Mouse (Mus musculus) bone marrow macrophage, adult 2 months (primary cell): ENCODE measurements around the gene Spert. TPM values are rescaled to one million over a fixed set of nuclear protein-coding genes. Genes with fewer than 3 reads are reported as not detected.

ENCODE experiments used
- H3K27ac ChIP-seq: 2 replicates; pipeline ENCODE4 v1.5.1; 2012; ENCODE audit warnings: low read depth, low read length; ENCODE audit not compliant: insufficient read depth
- H3K4me1 ChIP-seq: 2 replicates; pipeline ENCODE4 v1.6.1; 2012; ENCODE audit warnings: low read length; ENCODE audit not compliant: control insufficient read depth, insufficient read depth
- H3K4me3 ChIP-seq: 2 replicates; pipeline ENCODE4 v1.5.1; 2012; ENCODE audit warnings: mild to moderate bottlenecking, low read length, moderate library complexity; ENCODE audit not compliant: insufficient read depth
- CTCF ChIP-seq: IDR thresholded peaks from 2 replicates; pipeline ENCODE4 v1.5.1; 2012; ENCODE audit warnings: low read depth, mild to moderate bottlenecking, low read length, moderate library complexity
- POLR2A ChIP-seq: IDR thresholded peaks from 2 replicates; pipeline ENCODE4 v1.6.1; 2012; ENCODE audit warnings: mild to moderate bottlenecking, low read depth, low read length, borderline replicate concordance
- polyA plus RNA-seq: library from polyadenylated mRNA; stranded (reverse); fragments of >200 nt; gene quantifications from 2 replicates; pipeline ENCODE4 v1.2.4, GENCODE M21; 2012; ENCODE audit not compliant: missing spikeins, insufficient read depth, insufficient read length

Spert gene
- polyA plus RNA-seq, 1 experiment = not detected

DNA sequence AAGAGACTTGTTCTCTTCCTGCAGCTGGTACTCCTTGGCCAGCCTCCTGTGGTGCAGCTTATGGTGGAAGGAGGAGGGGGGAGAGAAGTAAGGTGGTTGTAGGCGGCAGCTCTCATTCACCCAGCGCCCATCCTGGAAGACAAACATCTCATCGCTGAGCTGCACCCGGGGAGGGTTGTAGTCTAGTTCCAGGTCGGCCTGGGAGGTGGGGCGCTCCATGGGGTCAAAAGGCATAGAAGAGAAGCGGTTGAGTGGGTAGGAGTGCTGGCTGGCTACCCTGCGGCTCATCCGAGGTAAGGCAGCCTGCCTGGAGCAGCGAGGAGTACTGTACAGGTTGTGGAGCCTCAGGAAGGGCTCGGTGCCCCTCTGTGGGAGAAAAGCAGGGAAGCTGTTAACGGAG, 9.0 kb downstream of the Spert start:
- Histone ChIP-seq H3K4me3 (no peak overlapping the region), H3K4me1 (no peaks in the 10 kb centered on the region)

DNA sequence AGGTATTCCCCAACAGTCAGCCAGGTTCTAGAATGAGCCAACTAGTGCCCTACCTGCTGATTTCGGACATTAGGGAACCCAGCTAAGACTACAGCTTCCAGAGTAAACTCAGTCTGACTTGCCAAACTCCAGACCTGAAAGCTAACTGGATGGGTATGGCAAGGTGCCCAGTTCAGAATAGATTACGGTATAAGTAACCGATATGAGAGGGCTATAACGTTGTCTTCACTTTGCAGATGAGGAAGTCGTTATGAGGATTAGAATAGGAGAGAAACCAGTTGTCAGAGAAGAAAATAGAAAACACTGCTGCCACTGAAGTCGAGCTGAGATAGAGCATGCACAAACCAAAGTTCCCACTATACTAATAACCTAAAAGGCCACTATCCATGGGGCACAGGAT, 13.9 kb downstream of the Spert start:
- Histone ChIP-seq H3K4me1 (no peaks in the 10 kb centered on the region), H3K4me3 (no peak overlapping the region), H3K27ac (no peak overlapping the region)
- no peak for TF ChIP-seq CTCF
- TF ChIP-seq POLR2A = no peak

More for the DNA sequence above, 9.0 kb downstream of the Spert start:
- TF ChIP-seq POLR2A = no peak
- TF ChIP-seq CTCF = no peak
- no peak overlapping the region for H3K27ac ChIP-seq

DNA sequence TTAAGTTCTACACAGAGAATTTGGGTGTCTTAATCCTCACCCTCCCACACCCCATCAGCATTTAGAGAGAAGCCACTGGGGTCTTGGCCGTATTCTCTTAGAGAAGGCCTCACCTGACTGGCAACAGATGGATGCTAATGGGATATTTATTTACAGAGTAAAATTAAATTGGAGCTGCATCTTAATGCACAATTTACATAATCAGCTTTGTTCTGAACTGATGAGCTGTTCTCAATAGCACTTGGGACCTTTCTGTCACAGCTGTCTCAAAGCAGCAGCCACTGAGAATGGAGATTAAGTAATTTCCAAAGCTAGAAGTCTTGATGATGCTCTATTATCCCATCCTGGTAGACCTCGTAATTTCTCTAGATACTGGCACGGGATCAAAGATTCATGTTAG, 26.6 kb downstream of the Spert start:
- no peaks in the 10 kb centered on the region for H3K4me1 ChIP-seq
- TF ChIP-seq POLR2A (no peak), CTCF (no peak)
- H3K4me3 ChIP-seq = no peak overlapping the region
- no peak overlapping the region for H3K27ac ChIP-seq

DNA sequence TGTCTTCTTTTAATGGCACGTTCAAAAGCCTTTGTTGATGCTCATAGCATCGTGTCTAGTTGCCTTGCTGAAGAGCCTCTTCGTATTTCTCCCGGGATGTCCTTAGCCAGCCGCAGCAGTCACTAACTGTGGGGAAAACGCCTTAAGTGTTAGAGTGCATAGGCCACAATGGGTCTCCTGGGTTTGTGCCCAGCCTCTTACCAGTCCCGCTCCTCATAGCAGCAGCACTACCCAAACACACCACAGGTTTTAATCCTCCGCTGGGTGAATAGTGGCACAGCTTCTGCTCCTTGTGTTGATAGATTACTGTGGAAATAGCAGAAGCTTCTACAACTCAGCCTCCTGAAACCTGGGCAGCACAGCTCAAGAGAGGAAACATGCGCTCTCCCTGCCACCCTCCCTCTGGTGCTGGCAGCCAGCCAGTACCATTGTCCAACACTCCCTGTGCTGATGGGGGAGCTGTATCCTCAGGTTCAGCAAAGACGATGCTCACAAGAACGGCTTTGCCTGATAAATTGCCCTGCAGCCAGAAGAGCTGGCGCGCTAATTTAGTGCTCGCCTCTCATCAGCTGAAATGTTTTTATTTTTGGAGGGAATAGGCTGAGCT, 27.3 kb downstream of the Spert start:
- Histone ChIP-seq H3K4me1 (no peaks in the 10 kb centered on the region), H3K27ac (no peak overlapping the region), H3K4me3 (no peak overlapping the region)
- no peak for TF ChIP-seq CTCF
- no peak for TF ChIP-seq POLR2A

DNA sequence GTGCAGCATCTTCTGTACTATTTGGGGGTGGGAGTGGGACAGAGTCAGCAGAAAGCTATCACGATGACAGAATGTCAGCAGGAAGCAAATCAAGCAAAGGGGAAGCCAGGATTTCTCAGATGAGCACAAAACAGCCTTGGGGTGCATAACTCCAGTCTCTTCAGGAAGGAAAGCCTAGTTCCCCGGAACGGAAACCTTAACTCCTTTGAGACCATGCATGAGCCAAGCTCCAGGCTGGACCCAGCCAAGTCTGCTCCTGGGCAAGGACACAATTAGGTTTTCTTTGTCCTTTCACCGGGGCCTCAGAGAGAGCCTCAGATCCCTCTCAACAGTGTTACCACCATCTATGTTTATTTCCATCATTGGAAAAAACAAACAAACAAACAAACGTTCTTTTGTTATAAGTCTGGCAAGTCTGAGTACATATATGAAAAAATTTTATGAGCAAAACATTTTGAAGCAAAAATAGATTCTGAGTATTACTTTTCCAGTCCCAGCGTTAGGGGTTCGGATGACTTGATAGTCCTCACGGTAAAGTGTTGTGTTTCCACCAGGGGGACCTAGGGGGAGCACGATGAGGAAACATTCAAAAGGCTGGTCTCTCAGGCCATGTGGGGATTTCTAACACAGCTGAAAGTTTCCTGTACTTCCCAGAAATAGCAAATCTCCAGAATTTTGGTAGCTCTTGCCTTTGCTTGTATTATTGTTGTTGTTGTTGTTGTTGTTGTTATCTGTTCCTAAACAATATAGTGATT, 31.2 kb downstream of the Spert start:
- H3K4me1 ChIP-seq = no peaks in the 10 kb centered on the region
- no peak overlapping the region for H3K27ac ChIP-seq
- TF ChIP-seq POLR2A = no peak
- no peak for TF ChIP-seq CTCF
- H3K4me3 ChIP-seq = no peak overlapping the region

DNA sequence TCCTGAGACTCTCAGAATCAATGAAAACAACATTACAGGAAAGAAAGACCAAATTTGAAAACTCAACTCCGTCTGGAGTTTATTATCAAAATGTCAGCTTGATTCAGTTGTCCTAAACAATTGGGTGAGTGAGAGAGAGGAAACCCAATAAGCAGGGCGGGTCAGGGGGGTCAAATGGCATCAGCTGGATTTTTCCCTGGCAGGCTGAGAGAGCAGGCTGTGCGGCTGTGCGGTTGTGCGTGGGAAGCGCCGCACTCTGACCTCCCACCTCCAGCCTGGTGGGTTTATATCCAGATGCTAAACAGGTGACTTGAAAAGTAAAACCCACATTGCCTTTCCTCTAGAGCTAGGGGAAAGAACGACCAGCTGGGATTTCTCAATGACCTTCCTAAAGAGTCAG, 51.2 kb downstream of the Spert start:
- TF ChIP-seq CTCF (no peak), POLR2A (no peak)
- no peak overlapping the region for H3K4me3 ChIP-seq
- no peak overlapping the region for H3K27ac ChIP-seq
- no peaks in the 10 kb centered on the region for H3K4me1 ChIP-seq

DNA sequence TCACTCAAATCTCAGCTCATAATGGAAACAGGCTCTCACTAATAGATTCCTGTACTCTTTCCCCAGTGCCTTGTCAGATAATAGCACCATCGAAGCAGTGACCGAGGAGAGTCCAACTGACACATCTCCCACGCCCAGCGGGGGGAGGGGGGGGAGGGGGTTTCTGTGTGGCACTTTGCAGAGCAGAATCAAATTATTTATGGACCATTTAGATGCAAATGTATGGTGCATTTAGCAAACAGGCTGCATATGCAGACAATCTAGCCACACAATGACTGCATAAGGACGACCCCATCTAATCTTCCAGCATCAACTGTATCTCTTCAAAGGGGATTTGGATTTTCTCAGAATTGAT, 51.9 kb downstream of the Spert start:
- no peak overlapping the region for H3K4me3 ChIP-seq
- H3K27ac ChIP-seq = no peak overlapping the region
- TF ChIP-seq CTCF (no peak), POLR2A (no peak)
- H3K4me1 ChIP-seq = no peaks in the 10 kb centered on the region

DNA sequence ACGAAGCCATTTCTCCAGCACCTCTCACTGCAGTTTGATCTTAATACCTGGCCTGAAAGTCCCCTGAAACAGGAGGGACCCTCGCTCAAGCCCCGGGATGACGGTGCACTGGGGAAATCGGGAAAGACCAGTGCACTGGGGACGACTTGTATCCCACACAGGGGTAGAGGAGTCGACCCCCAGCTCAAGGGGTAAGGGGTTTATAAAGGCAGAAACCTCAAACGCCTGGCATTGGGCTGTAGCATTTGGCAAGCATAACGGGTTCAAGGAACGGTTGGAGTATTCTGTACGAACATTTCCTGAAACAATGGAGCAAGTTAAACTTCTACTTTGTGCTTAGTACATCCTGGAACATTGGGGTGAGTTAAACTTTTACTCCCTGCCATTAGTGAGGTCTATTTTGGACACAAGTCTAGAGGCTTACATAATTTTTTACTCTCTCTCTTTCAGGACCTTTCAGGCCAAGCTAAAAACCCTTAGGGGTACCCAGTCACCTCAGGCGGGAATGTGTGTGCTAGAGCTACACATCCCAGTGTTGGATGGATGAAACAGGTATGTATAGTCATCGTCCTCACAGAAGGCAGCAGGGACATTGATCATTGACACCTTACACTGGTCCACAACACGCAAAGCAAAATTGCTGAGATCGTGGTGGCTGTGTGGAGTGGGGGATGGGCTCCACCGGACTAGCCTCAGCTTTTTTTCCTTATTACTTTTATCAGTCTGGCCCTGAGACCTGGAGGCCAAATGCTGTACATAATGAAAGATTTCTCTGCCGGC, 52.5 kb downstream of the Spert start:
- Histone ChIP-seq H3K4me3 (no peak overlapping the region), H3K27ac (no peak overlapping the region), H3K4me1 (no peaks in the 10 kb centered on the region)
- TF ChIP-seq CTCF (no peak), POLR2A (no peak)

DNA sequence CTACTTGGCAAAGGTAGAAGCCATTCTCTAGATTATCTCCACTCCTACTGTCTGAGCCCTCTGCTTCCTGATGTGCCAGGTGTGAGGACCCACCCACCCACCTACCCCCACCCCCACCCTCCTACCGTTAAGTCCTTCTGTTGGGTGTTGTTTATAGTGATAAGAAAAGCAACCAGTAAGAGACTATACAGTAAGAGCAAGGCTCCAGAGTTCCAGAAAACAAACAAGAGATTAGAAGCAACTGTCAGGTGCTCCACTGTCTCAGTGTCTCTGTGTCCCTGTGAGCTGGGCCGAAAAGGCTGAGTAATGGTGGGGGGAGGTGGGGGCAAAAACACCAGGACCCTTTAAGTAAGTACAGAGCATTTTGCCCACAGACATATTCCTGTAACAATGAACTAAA, 53.7 kb downstream of the Spert start:
- Histone ChIP-seq H3K4me1 (no peaks in the 10 kb centered on the region), H3K4me3 (no peak overlapping the region), H3K27ac (no peak overlapping the region)
- TF ChIP-seq CTCF = no peak
- no peak for TF ChIP-seq POLR2A

Other genes with a start within 250 kb of the Spert start
- gene Siah3, start 137.1 kb downstream of the Spert start, polyA plus RNA-seq = not detected in 2 replicates
- not detected in 2 replicates for gene Erich6b, start 49.1 kb upstream of the Spert start, polyA plus RNA-seq
- gene Cog3, start 161.4 kb upstream of the Spert start, polyA plus RNA-seq = 14.6 and 15.3 TPM in 2 replicates
- 26.8 and 33.3 TPM in 2 replicates for gene Slc25a30, start 193.9 kb upstream of the Spert start, polyA plus RNA-seq